Mouse (Mus musculus): ENCODE measurements around the gene Ndufb6. TPM values are rescaled to one million over a fixed set of nuclear protein-coding genes. Genes with fewer than 3 reads are reported as not detected.

Gene Ndufb6
- total RNA-seq (2021) = 425 and 435 TPM in 2 replicates
- long read RNA-seq, experiment 1, transcript Ndufb6-201 (4 exons, 659 nt) = major isoform, 364 of 372 reads
- long read RNA-seq, experiment 1, partial matches to known transcripts = 2 of 372 reads
- long read RNA-seq, experiment 1, other reads (novel, unspliced or antisense) = 2 of 372 reads
- long read RNA-seq, experiment 2, transcript Ndufb6-201 (4 exons, 659 nt) = major isoform, 515 of 525 reads
- long read RNA-seq, experiment 2, partial matches to known transcripts = 3 of 525 reads
- long read RNA-seq, experiment 2, other reads (novel, unspliced or antisense) = 3 of 525 reads

- DNase-seq = peak; percentile 98
Measured at GRCm38 (mm10) chr4:40279276-40279900, at the start of gene Ndufb6. Gene Ndufb6 (minus strand): TSS chr4:40279421.

DNA sequence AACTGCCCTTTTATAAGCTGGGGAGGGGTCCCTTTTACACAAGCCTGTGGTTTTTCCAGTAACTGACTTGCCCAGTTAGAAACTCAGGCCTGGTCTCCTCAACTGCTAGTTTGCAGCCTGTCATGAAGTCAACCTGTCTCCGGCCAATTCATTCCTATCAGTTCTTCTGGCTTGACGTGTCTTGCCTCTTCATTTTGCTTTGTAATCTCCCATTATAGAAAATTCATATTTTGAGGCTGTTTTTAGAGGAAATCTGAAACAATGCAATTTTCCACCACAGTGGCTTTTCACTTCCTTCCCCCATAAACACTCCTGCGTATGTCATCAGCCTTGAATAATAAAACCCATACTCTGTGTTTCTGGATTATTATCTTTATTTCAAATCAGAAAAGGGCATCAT is 47.9 kb upstream of the Ndufb6 start:
- no peak for DNase-seq

DNA sequence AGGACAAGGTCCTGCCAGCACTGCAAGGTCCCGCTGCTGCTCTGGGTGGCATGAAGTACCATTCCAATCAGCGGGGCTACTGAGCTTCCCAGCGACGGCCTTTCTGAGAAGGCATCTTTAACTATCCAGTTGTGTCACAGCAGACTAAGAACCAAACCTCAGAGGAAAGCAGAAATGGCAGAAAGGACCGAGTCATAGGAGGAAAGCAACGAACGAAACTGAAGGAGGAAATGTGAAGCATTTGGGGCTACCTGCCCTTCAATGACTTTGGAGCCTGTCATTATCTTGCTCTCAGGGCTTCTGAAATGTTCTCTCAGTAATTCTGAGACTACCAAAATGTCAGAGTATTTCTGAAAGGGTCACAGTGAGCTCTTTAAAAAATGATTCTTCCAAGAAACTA is 45.4 kb upstream of the Ndufb6 start:
- DNase-seq = no peak

DNA sequence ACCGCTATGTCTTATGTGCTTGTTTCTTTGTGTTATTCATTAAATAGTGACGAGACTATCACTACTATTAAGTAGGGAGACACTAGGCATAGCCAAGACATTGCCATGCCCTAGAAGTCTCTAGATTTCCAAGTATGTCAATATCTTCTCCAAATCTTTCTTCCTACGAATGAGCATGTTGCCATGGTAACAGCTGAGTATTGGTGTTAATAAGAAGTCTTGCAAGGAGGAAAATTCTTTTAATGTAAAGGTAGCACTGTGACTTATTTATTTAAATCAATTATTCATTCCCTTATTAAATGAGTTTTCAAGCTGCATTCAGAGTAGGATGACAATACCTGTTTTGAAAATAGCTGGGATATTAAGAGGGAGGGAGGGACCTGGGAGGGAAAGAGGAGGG is 38.2 kb upstream of the Ndufb6 start:
- DNase-seq = no peak

- no peak for DNase-seq
Measured at GRCm38 (mm10) chr4:40313026-40313425, 33.8 kb upstream of the Ndufb6 start.

DNA sequence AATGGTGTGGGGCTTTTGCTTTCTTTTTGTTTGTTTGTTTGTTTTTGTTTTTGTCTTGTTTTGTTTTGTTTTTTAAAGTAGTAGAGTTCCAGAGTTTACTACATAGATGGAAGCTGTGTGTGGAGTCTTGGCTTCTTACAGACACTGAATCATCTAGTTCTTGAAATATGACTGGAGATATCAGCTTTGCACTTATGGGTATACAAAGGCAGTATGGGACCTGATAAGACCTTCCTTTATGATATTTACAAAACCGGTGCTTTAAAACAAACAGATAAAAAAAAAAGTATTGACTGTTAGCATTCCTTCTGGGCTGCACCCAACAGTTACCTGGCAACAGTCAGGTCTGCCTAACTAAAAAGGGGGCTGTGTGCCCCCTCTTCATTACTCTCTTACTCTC is 33.0 kb upstream of the Ndufb6 start:
- no peak for DNase-seq

GRCm38 (mm10) chr4:40310796-40311383 is 31.7 kb upstream of the Ndufb6 start:
- DNase-seq = no peak

DNA sequence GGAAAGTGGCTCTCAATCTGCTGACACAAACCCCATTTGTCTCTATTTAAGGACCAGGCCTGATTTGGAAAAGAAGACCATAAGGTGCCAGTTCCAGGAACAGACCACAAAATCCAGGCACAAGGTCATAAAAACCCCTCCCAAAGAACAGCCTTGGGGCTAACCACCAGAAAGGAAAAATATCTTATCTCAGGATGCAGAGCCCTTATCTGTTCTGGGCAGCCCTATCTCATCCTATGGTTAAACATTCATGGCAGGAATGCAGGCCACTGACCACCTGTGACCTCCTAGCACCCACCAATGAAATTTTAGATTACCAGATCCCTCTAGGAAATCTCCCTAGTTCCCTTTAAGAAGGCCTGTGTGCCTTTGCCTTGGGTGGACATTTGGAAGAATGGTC is 30.5 kb upstream of the Ndufb6 start:
- no peak for DNase-seq

- no peak for DNase-seq
Measured at GRCm38 (mm10) chr4:40302445-40303125, 23.4 kb upstream of the Ndufb6 start.

GRCm38 (mm10) chr4:40301076-40301789 is 22.0 kb upstream of the Ndufb6 start:
- DNase-seq = peak; percentile 79

DNA sequence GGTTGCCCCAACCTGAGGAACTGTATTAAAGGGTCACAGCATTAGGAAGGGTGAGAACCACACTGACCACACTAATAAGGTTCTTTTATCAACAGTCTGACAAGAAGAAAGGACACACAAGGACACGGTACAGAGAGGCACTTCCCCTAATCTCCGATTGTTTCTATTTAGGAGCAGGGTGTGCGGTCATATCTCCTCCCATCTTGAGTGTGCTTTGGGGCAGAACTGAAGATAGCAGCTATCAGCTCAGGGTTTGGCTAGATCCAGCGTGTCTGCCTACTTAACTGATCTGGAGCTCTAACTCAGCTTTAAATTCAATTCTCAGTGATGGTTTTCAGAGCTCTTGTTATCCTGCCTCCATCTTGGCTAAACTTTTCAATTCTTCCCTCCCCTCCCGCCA is 19.9 kb upstream of the Ndufb6 start:
- DNase-seq = no peak

DNA sequence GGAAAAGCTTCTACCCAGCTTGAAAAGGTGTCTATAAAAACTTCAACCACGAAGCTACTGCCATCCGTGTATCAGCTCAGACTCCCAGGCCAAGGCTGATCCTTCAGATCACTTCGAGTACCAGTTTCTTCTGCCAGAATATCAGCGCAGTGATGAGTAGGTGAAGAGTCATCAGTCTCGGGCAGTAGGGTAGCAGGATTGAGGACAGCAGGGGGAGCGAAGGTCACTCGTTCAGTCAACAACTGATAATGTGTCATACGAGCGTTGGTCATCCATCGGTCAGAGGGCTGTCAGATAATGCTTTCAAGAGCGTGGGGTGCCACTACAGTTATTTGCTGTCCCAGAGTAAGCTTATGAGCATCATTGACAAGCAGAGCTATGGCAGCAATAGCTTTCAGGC is 12.3 kb upstream of the Ndufb6 start:
- DNase-seq = peak; percentile 44

DNA sequence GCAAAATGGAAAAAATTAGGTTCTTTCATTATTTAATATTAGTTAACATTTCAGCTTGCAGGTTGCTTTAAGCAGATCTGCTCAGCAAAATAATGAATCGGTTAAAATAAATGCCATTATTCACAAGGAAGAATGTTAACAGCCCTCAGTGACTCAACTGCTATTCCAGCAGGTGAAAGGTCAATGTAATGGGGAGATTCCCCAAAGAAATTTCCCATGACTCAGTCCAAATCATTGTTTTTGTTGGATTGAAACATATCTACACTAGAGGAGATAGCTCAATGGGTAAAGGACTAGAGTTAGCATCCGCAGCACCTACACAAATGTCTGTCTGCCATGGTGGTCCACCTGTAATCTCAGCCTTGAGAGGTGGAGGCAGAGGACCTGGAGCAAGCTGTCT is 9.8 kb upstream of the Ndufb6 start:
- no peak for DNase-seq

GRCm38 (mm10) chr4:40287415-40287814 is 8.2 kb upstream of the Ndufb6 start:
- DNase-seq = no peak

GRCm38 (mm10) chr4:40285582-40285981 is 6.4 kb upstream of the Ndufb6 start:
- DNase-seq = peak; percentile 84

DNA sequence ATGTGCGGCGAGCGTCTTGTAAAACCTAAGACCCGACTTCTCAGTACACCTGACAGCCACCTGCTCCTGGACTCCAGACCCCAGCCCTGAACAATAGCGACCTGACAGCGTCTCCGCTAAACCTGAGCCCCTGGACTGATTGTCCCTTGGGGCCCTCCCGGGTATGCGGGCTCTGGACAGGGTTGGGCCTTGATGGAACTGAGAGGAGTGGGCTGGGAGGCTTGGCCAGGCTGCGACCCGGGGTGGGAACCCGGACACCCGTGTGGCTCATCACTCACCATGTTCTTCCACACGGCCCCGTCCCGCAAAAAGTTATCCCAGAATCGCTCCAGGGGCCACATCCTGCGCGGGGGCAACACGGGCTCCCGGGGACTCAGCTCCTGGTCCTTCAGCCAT is 343 bp downstream of the Ndufb6 start:
- no peak for DNase-seq

GRCm38 (mm10) chr4:40269430-40270032 is 9.7 kb downstream of the Ndufb6 start, which contains the start of the genes Smim27 and Topors:
Gene Smim27 (plus strand): TSS chr4:40269579.
Gene Topors (minus strand): TSS chr4:40269850.
- peak; percentile 98 for DNase-seq

GRCm38 (mm10) chr4:40268835-40269234 is 10.4 kb downstream of the Ndufb6 start:
- DNase-seq = peak; percentile 48

DNA sequence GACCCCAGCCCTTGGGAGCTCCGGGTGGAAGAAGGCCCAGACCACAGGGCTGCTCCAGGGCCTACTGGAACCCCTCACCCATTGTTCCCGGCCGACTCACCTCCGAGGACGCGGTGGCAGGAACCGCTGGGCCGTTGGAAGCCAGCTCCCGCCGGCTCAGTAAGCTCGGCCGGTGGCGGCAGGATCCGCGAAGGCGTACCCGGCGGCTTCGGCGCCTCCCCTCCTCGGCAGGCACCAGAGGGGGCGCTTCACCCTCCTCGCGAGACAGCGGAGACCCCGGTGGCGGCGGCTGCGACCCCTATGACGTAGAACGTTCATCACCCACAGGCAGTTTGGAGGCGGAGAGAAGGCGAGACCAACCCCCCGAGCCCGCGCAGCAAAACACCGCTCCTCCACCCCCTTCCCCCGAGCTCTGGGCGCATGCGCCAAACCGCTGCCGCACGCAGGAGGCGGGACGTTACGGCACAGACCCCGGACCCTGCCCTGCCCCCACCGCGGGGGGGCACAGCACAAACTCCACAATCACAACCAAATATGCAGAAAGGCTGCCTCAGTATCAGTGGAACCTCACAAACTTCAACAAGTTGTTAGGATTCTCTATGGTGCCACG is 10.9 kb downstream of the Ndufb6 start:
- peak; percentile 97 for DNase-seq

GRCm38 (mm10) chr4:40267681-40268080 is 11.5 kb downstream of the Ndufb6 start:
- peak; percentile 31 for DNase-seq

GRCm38 (mm10) chr4:40264321-40264720 is 14.9 kb downstream of the Ndufb6 start:
- DNase-seq = no peak

All from adrenal gland, postnatal 14 days (tissue).